Mouse (Mus musculus): ENCODE results near the gene Ptp4a2. TPM values are rescaled to one million over a fixed set of nuclear protein-coding genes. Genes with fewer than 3 reads are reported as not detected.

Ptp4a2 gene
- polyA plus RNA-seq, 1 experiment from 2014 or later, result 224 TPM

DNA sequence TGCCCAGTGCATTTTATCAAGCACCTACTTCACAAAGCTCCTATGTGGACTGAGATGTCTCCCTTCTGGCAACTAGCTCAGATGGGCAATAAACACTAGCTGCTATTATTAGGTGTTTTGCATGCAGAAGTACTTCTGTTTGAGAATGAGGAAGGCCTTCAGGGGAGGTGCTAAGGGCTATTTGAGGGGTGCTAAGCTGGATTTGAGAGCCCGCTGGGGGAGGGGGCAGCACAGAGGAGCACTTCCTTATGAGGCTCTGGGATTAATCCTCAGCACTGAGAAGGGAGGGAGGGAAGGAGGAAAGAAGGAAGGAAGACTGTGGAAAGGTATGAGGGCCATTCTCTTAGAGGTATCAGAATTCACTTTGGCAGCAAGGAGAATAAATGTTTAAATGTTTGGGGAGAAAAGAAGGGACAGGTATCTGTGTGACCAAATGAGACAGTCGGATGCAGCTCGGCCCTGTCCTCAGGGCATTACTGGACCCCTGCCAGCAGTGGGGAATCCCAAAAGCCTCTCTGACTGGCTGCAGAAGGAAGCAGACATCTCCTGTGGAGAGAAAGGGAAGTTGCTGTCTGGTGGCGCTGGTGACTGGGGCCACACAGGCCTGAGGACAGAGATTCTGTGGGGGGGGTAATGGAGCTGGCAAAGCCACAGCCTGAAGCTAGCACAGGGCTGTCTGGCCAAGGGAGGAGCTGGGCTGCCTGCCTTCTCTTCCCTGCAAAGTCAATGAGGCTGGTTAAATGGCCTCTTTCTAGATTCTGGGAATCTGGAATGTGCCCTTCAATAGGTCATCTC is 28.9 kb upstream of the Ptp4a2 start:
- no peak overlapping the region for H3K4me3 ChIP-seq (ENCODE audit: low read length)
- H3K27ac ChIP-seq (ENCODE audit: low read depth, low read length), result no peak overlapping the region; the same call in 1 of the 2 replicates
- ATAC-seq, result peak; percentile 73
- H3K4me2 ChIP-seq (ENCODE audit: low read length), result no peak overlapping the region
- H3K9ac ChIP-seq (ENCODE audit: low read depth, low read length), result peak overlapping the region; percentile 12; the same call in 1 of the 2 replicates
- WGBS, result 13% methylated on average over 4 of the region's 4 CpGs
- H3K36me3 ChIP-seq (ENCODE audit: control insufficient read depth, insufficient read depth, low read length), result no peaks in the 10 kb centered on the region
- H3K4me1 ChIP-seq (ENCODE audit: control insufficient read depth, insufficient read depth, low read depth, low read length), result peaks cover 4% of the 10 kb centered on the region; the same call in 1 of the 2 replicates
- H3K27me3 ChIP-seq (replicated peaks; ENCODE audit: control insufficient read depth, insufficient read depth, low read length), result no peaks in the 10 kb centered on the region
- H3K9me3 ChIP-seq (ENCODE audit: control insufficient read depth, low read length), result no peaks in the 10 kb centered on the region

DNA sequence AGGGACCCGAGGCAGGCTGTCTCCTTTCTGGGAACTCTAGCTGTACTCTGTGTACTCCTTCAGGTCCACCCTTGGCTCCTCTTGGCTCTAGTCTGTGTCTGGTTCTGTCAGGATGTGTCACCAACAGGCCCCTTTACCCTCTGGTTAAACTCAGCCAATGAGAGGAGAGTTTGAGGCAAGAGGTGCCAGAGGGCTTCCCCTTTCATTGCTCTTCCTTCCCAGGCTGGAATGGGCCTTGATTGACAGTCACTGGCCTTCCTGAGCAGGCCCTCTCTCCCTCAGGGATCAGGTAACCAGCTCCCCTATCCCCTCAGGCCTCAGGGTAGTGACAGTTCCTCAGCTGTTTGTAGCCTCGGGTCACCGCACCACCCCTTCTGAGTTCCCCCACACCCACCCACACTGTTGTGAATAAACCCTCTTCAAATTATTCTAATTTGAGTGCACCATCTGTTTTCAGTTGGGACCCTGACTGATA is 28.1 kb upstream of the Ptp4a2 start:
- Histone ChIP-seq H3K27ac (ENCODE audit: low read depth, low read length) (no peak overlapping the region; the same call in 1 of the 2 replicates), H3K36me3 (ENCODE audit: control insufficient read depth, insufficient read depth, low read length) (no peaks in the 10 kb centered on the region), H3K9ac (ENCODE audit: low read depth, low read length) (no peak overlapping the region), H3K9me3 (ENCODE audit: control insufficient read depth, low read length) (no peaks in the 10 kb centered on the region), H3K4me1 (ENCODE audit: control insufficient read depth, insufficient read depth, low read depth, low read length) (peaks cover 4% of the 10 kb centered on the region; the same call in 1 of the 2 replicates), H3K4me3 (ENCODE audit: low read length) (no peak overlapping the region), H3K27me3 (replicated peaks; ENCODE audit: control insufficient read depth, insufficient read depth, low read length) (no peaks in the 10 kb centered on the region), H3K4me2 (ENCODE audit: low read length) (no peak overlapping the region)
- WGBS, result 45% methylated on average over 3 of the region's 3 CpGs
- ATAC-seq, result peak; percentile 48; the same call in 1 of the 2 replicates

DNA sequence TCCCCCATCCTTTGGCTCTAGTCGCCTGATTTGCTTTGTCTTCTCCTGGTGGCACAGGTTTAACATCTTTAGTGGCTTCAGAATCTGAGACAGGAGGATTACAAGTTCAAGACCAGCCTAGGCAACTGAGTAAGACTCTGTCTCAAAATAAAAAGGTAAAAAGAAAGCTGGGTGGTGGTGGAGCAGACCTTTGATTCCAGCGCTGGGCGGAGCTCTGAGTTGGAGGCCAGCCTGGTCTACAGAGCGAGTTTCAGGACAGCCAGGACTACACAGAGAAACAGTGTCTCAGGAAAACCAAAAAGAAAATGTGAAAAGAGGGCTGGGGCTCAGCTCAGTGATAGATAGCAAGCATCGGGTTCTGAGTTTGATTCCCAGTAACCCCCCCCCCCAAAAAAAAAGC is 27.5 kb upstream of the Ptp4a2 start:
- peaks cover 4% of the 10 kb centered on the region; the same call in 1 of the 2 replicates for H3K4me1 ChIP-seq (ENCODE audit: control insufficient read depth, insufficient read depth, low read depth, low read length)
- no peak overlapping the region for H3K9ac ChIP-seq (ENCODE audit: low read depth, low read length)
- no peak overlapping the region for H3K27ac ChIP-seq (ENCODE audit: low read depth, low read length)
- no peak for ATAC-seq
- H3K36me3 ChIP-seq (ENCODE audit: control insufficient read depth, insufficient read depth, low read length), result no peaks in the 10 kb centered on the region
- no peak overlapping the region for H3K4me3 ChIP-seq (ENCODE audit: low read length)
- no peaks in the 10 kb centered on the region for H3K27me3 ChIP-seq (replicated peaks; ENCODE audit: control insufficient read depth, insufficient read depth, low read length)
- H3K9me3 ChIP-seq (ENCODE audit: control insufficient read depth, low read length), result no peaks in the 10 kb centered on the region
- no peak overlapping the region for H3K4me2 ChIP-seq (ENCODE audit: low read length)
- 84% methylated on average over 5 of the region's 5 CpGs for WGBS

DNA sequence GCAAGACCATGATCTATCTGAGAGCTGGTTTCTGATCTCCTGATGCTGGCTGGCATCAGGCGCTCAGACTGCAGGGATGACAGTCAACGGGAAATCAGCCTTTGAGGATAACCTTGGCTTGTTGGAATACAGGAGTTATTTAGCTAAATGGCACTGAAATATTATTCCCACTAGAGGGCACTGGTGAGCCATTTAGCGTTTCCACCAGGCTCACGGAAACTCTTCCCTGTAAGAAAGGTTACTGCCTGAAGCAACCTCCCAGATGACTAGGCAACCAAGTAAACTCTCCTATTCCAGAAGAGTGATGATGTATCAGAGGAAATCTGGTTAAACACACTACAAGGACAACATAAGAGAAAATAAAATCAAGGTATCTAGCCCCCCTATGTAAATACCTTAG is 25.8 kb upstream of the Ptp4a2 start:
- no peak overlapping the region for H3K27ac ChIP-seq (ENCODE audit: low read depth, low read length)
- H3K4me2 ChIP-seq (ENCODE audit: low read length), result no peak overlapping the region
- WGBS, result 2% methylated on average over 4 of the region's 4 CpGs
- no peak for ATAC-seq
- H3K36me3 ChIP-seq (ENCODE audit: control insufficient read depth, insufficient read depth, low read length), result no peaks in the 10 kb centered on the region
- H3K4me3 ChIP-seq (ENCODE audit: low read length), result no peak overlapping the region
- H3K4me1 ChIP-seq (ENCODE audit: control insufficient read depth, insufficient read depth, low read depth, low read length), result peaks cover 4% of the 10 kb centered on the region; the same call in 1 of the 2 replicates
- H3K27me3 ChIP-seq (replicated peaks; ENCODE audit: control insufficient read depth, insufficient read depth, low read length), result no peaks in the 10 kb centered on the region
- H3K9ac ChIP-seq (ENCODE audit: low read depth, low read length), result no peak overlapping the region
- no peaks in the 10 kb centered on the region for H3K9me3 ChIP-seq (ENCODE audit: control insufficient read depth, low read length)

DNA sequence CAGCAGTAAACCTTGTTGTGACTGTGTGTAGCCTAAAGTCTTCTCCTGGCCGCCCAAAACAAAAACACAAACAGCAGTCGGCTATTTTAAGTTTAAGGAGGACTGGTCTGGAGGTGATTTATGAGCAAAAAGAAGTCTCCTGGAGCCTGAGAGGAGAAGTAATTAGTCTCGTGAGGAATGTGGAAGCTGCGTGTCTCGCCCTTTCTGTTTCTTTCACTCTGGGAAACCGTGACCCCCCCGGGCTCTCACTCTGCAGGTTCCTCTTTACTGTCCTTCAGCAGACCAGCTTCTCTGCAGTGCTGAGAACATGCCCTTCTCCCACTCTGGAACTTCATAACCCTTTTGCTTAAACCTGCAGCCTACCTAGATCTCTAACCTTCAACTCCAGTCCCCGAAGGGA is 22.3 kb upstream of the Ptp4a2 start:
- 70% methylated on average over 8 of the region's 8 CpGs for WGBS
- no peaks in the 10 kb centered on the region for H3K9me3 ChIP-seq (ENCODE audit: control insufficient read depth, low read length)
- no peaks in the 10 kb centered on the region for H3K27me3 ChIP-seq (replicated peaks; ENCODE audit: control insufficient read depth, insufficient read depth, low read length)
- H3K9ac ChIP-seq (ENCODE audit: low read depth, low read length), result no peak overlapping the region
- H3K4me2 ChIP-seq (ENCODE audit: low read length), result no peak overlapping the region
- ATAC-seq, result no peak
- H3K4me3 ChIP-seq (ENCODE audit: low read length), result no peak overlapping the region
- H3K27ac ChIP-seq (ENCODE audit: low read depth, low read length), result no peak overlapping the region
- peaks cover 6% of the 10 kb centered on the region for H3K4me1 ChIP-seq (ENCODE audit: control insufficient read depth, insufficient read depth, low read depth, low read length)
- H3K36me3 ChIP-seq (ENCODE audit: control insufficient read depth, insufficient read depth, low read length), result no peaks in the 10 kb centered on the region

DNA sequence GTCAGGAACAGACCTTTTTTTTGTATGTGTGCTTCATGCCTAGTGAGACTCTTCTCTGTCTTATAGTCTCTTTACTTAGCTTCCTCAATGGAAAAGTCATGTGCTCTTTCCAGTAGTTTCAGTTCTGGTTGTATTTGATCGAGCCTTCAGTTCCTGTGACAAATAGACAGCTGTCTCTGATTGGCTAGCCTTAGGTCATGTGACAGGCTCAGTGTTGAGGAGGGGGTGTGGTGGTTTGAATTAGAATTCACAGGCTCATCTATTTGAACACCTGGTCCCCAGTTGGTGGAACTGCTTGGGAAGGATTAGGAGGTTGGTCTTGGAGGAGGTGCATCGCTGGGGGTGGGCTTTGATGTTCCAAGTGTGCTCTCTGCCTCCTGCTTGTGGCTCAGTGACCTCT is 21.4 kb upstream of the Ptp4a2 start:
- H3K4me2 ChIP-seq (ENCODE audit: low read length), result no peak overlapping the region
- ATAC-seq, result no peak
- no peak overlapping the region for H3K9ac ChIP-seq (ENCODE audit: low read depth, low read length)
- H3K9me3 ChIP-seq (ENCODE audit: control insufficient read depth, low read length), result no peaks in the 10 kb centered on the region
- WGBS, result 94% methylated on average over 2 of the region's 2 CpGs
- no peak overlapping the region for H3K4me3 ChIP-seq (ENCODE audit: low read length)
- H3K36me3 ChIP-seq (ENCODE audit: control insufficient read depth, insufficient read depth, low read length), result no peaks in the 10 kb centered on the region
- H3K27me3 ChIP-seq (replicated peaks; ENCODE audit: control insufficient read depth, insufficient read depth, low read length), result no peaks in the 10 kb centered on the region
- H3K27ac ChIP-seq (ENCODE audit: low read depth, low read length), result no peak overlapping the region
- peaks cover 6% of the 10 kb centered on the region for H3K4me1 ChIP-seq (ENCODE audit: control insufficient read depth, insufficient read depth, low read depth, low read length)

DNA sequence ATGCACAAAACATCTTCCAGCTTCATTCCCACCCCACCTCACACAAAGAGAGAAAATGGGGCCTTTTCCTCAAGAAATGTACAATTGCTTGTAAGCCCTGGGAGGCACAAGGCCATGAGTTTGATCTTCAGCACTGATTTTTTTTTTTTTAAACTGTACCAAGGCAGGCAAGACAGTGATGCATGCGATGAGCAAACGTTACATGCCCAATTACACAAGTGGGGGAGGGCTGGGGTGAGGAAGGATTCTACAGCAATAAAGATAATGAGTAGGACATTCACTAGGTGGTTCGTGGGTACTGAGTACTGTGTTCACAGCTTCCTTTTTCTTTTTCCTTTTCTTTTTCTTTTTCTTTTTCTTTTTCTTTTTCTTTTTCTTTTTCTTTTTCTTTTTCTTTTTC is 20.5 kb upstream of the Ptp4a2 start:
- WGBS, result 63% methylated on average over 3 of the region's 3 CpGs
- peaks cover 15% of the 10 kb centered on the region for H3K4me1 ChIP-seq (ENCODE audit: control insufficient read depth, insufficient read depth, low read depth, low read length)
- no peaks in the 10 kb centered on the region for H3K36me3 ChIP-seq (ENCODE audit: control insufficient read depth, insufficient read depth, low read length)
- H3K9ac ChIP-seq (ENCODE audit: low read depth, low read length), result no peak overlapping the region
- H3K27ac ChIP-seq (ENCODE audit: low read depth, low read length), result no peak overlapping the region
- ATAC-seq, result no peak
- no peak overlapping the region for H3K4me3 ChIP-seq (ENCODE audit: low read length)
- H3K9me3 ChIP-seq (ENCODE audit: control insufficient read depth, low read length), result no peaks in the 10 kb centered on the region
- H3K27me3 ChIP-seq (replicated peaks; ENCODE audit: control insufficient read depth, insufficient read depth, low read length), result no peaks in the 10 kb centered on the region
- no peak overlapping the region for H3K4me2 ChIP-seq (ENCODE audit: low read length)

DNA sequence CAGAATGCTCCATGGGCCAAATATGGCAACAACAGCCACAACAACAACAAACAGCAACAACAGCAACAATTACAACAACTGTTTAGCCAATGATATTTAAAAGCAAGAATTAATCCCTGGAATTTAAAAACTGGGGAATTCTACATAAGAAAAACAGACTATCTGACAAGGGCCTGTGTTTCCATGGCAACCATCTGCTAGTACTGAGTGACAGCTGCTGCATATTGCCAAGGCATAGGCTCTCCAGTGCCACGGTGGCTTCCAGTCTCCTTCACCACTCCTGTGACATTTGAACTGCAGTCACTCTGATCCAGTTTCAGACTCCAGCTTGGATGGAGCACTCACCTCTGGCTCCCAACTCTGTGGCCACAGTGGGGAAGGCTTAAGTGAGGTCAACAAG is 19.6 kb upstream of the Ptp4a2 start:
- H3K4me2 ChIP-seq (ENCODE audit: low read length), result no peak overlapping the region
- peak; percentile 71; the same call in 1 of the 2 replicates for ATAC-seq
- no peak overlapping the region for H3K9ac ChIP-seq (ENCODE audit: low read depth, low read length)
- H3K4me1 ChIP-seq (ENCODE audit: control insufficient read depth, insufficient read depth, low read depth, low read length), result peaks cover 16% of the 10 kb centered on the region
- H3K4me3 ChIP-seq (ENCODE audit: low read length), result no peak overlapping the region
- no peaks in the 10 kb centered on the region for H3K36me3 ChIP-seq (ENCODE audit: control insufficient read depth, insufficient read depth, low read length)
- peak overlapping the region; percentile 45; the same call in 1 of the 2 replicates for H3K27ac ChIP-seq (ENCODE audit: low read depth, low read length)
- H3K27me3 ChIP-seq (replicated peaks; ENCODE audit: control insufficient read depth, insufficient read depth, low read length), result no peaks in the 10 kb centered on the region
- 5% methylated on average over 1 of the region's 1 CpGs for WGBS
- H3K9me3 ChIP-seq (ENCODE audit: control insufficient read depth, low read length), result no peaks in the 10 kb centered on the region

DNA sequence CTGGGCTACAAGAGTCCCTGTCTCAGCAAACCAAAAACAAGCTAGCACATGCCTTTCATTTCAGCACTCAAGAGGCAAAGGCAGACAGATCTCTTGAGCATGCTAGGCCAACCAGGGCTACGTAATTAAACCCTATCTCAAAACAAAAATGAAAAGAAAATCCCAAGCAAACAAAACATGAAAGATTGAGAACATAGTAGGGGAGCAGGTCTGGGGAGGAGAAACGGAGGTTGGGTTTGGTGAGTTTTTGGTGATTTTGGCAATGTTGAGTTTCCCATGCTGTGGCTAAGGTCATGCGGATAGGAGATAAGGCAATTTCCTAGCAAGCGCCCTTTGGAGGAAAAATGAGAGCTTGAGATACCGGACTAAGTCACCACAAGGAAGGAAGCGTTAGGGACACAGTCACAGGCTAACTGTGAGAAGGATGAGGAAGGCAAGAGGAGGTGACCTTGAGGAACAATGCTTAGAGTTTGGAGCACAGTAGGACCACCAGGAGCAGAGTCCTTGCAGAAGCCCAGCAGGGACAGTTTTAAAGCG is 18.3 kb upstream of the Ptp4a2 start:
- no peak overlapping the region for H3K9ac ChIP-seq (ENCODE audit: low read depth, low read length)
- H3K9me3 ChIP-seq (ENCODE audit: control insufficient read depth, low read length), result no peaks in the 10 kb centered on the region
- no peak overlapping the region for H3K27ac ChIP-seq (ENCODE audit: low read depth, low read length)
- no peak overlapping the region for H3K4me3 ChIP-seq (ENCODE audit: low read length)
- no peaks in the 10 kb centered on the region for H3K36me3 ChIP-seq (ENCODE audit: control insufficient read depth, insufficient read depth, low read length)
- peaks cover 16% of the 10 kb centered on the region for H3K4me1 ChIP-seq (ENCODE audit: control insufficient read depth, insufficient read depth, low read depth, low read length)
- no peaks in the 10 kb centered on the region for H3K27me3 ChIP-seq (replicated peaks; ENCODE audit: control insufficient read depth, insufficient read depth, low read length)
- WGBS, result 93% methylated on average over 7 of the region's 7 CpGs
- no peak for ATAC-seq
- no peak overlapping the region for H3K4me2 ChIP-seq (ENCODE audit: low read length)

Measured in hindbrain, embryonic 16.5 days (tissue).